Mouse (Mus musculus): ENCODE data around the gene Tnfsf11.

The Tnfsf11 gene

GRCm38 (mm10) chr14:78287906-78288800 is 19.7 kb downstream of the Tnfsf11 start:
- peak; percentile 58 for DNase-seq (ENCODE audit: extremely low spot score, low spot score)

GRCm38 (mm10) chr14:78286011-78286548 is 21.8 kb downstream of the Tnfsf11 start:
- no peak for DNase-seq (ENCODE audit: extremely low spot score, low spot score)

GRCm38 (mm10) chr14:78282490-78282889 is 25.4 kb downstream of the Tnfsf11 start:
- DNase-seq (ENCODE audit: extremely low spot score, low spot score) = no peak

GRCm38 (mm10) chr14:78276395-78276930 is 31.4 kb downstream of the Tnfsf11 start:
- DNase-seq (ENCODE audit: extremely low spot score, low spot score) = no peak

GRCm38 (mm10) chr14:78274851-78275250 is 33.0 kb downstream of the Tnfsf11 start:
- no peak for DNase-seq (ENCODE audit: extremely low spot score, low spot score)

- no peak for DNase-seq (ENCODE audit: extremely low spot score, low spot score)
These were observed 33.7 kb downstream of the Tnfsf11 start for GRCm38 (mm10) chr14:78274146-78274545.

GRCm38 (mm10) chr14:78273571-78273970 is 34.3 kb downstream of the Tnfsf11 start:
- no peak for DNase-seq (ENCODE audit: extremely low spot score, low spot score)

GRCm38 (mm10) chr14:78264876-78265275 is 43.0 kb downstream of the Tnfsf11 start:
- no peak for DNase-seq (ENCODE audit: extremely low spot score, low spot score)

- DNase-seq (ENCODE audit: extremely low spot score, low spot score) = no peak
These were observed 45.2 kb downstream of the Tnfsf11 start for GRCm38 (mm10) chr14:78262596-78262995.

GRCm38 (mm10) chr14:78261246-78261645 is 46.6 kb downstream of the Tnfsf11 start:
- no peak for DNase-seq (ENCODE audit: extremely low spot score, low spot score)

GRCm38 (mm10) chr14:78254017-78254416 is 53.8 kb downstream of the Tnfsf11 start:
- DNase-seq (ENCODE audit: extremely low spot score, low spot score) = no peak

- DNase-seq (ENCODE audit: extremely low spot score, low spot score) = no peak
These were observed 61.2 kb downstream of the Tnfsf11 start for GRCm38 (mm10) chr14:78246601-78247000.

- no peak for DNase-seq (ENCODE audit: extremely low spot score, low spot score)
These were observed 63.0 kb downstream of the Tnfsf11 start for GRCm38 (mm10) chr14:78244811-78245210.

- DNase-seq (ENCODE audit: extremely low spot score, low spot score) = no peak
These were observed 68.5 kb downstream of the Tnfsf11 start for GRCm38 (mm10) chr14:78239346-78239745.

GRCm38 (mm10) chr14:78237238-78237637 is 70.6 kb downstream of the Tnfsf11 start:
- no peak for DNase-seq (ENCODE audit: extremely low spot score, low spot score)

- DNase-seq (ENCODE audit: extremely low spot score, low spot score) = no peak
These were observed 71.7 kb downstream of the Tnfsf11 start for GRCm38 (mm10) chr14:78236144-78236543.

- DNase-seq (ENCODE audit: extremely low spot score, low spot score) = no peak
These were observed 72.5 kb downstream of the Tnfsf11 start for GRCm38 (mm10) chr14:78235296-78235695.

- no peak for DNase-seq (ENCODE audit: extremely low spot score, low spot score)
These were observed 78.8 kb downstream of the Tnfsf11 start for GRCm38 (mm10) chr14:78229012-78229411.
